31 mouse cellular contexts compared by ENCODE assay signal in genomic region chr15:87605504-87606280, GRCm38 (mm10).
DNase-seq lines count a peak whose midpoint lies in the region; ATAC-seq and TF ChIP-seq lines count a peak whose summit lies in the region.
"Had no signal": no experiment of that assay in that cellular context is flagged by ENCODE, and none has a peak within 500 bp of the region (broad histone marks: within the 10 kb centered on the region; RNA-seq: fewer than 3 reads in every experiment).

No protein-coding gene starts in this region.

- no peak overlapping the region for H3K27ac ChIP-seq in embryonic facial prominence, embryonic 13.5 days
- H3K27ac ChIP-seq in embryonic facial prominence, embryonic 10.5 days (replicated peaks) = no peak overlapping the region
- no peak overlapping the region for H3K27ac ChIP-seq in hindbrain, postnatal 0 days
- no peak overlapping the region for H3K27ac ChIP-seq in hindbrain, embryonic 11.5 days (ENCODE audit: low read depth, low read length)
- H3K27ac ChIP-seq in midbrain, embryonic 14.5 days (replicated peaks; ENCODE audit: low read depth, low read length) = no peak overlapping the region
- no peak overlapping the region for H3K27ac ChIP-seq in midbrain, embryonic 16.5 days (ENCODE audit: low read length)
- H3K27ac ChIP-seq: embryonic facial prominence, embryonic 12.5 days; forebrain, embryonic 10.5 days; hindbrain, embryonic 13.5 days; kidney, embryonic 15.5 days; limb, embryonic 12.5 days; liver, embryonic 15.5 days; midbrain, embryonic 12.5 days; neural tube, embryonic 12.5 days had no signal

- no peaks in the 10 kb centered on the region for H3K9me3 ChIP-seq in embryonic facial prominence, embryonic 13.5 days
- H3K9me3 ChIP-seq in embryonic facial prominence, embryonic 10.5 days = no peaks in the 10 kb centered on the region
- H3K9me3 ChIP-seq in hindbrain, postnatal 0 days (ENCODE audit: low read length) = no peaks in the 10 kb centered on the region
- no peaks in the 10 kb centered on the region for H3K9me3 ChIP-seq in hindbrain, embryonic 11.5 days (ENCODE audit: control insufficient read depth, low read length)
- H3K9me3 ChIP-seq in midbrain, embryonic 14.5 days (ENCODE audit: control insufficient read depth, low read length) = no peaks in the 10 kb centered on the region
- H3K9me3 ChIP-seq in midbrain, embryonic 16.5 days (replicated peaks; ENCODE audit: control insufficient read depth, low read length, poor library complexity, severe bottlenecking) = no peaks in the 10 kb centered on the region
- H3K9me3 ChIP-seq: embryonic facial prominence, embryonic 12.5 days; forebrain, embryonic 10.5 days; hindbrain, embryonic 13.5 days; kidney, embryonic 15.5 days; limb, embryonic 12.5 days; liver, embryonic 15.5 days; midbrain, embryonic 12.5 days; neural tube, embryonic 12.5 days had no signal

- no peak overlapping the region for H3K4me3 ChIP-seq in embryonic facial prominence, embryonic 13.5 days
- no peak overlapping the region for H3K4me3 ChIP-seq in embryonic facial prominence, embryonic 10.5 days
- no peak overlapping the region for H3K4me3 ChIP-seq in hindbrain, postnatal 0 days (ENCODE audit: low read length)
- no peak overlapping the region for H3K4me3 ChIP-seq in hindbrain, embryonic 11.5 days (ENCODE audit: low read depth, low read length)
- no peak overlapping the region for H3K4me3 ChIP-seq in midbrain, embryonic 14.5 days (replicated peaks; ENCODE audit: low read depth, low read length)
- no peak overlapping the region for H3K4me3 ChIP-seq in midbrain, embryonic 16.5 days (ENCODE audit: low read depth, low read length)
- H3K4me3 ChIP-seq: embryonic facial prominence, embryonic 12.5 days; forebrain, embryonic 10.5 days; hindbrain, embryonic 13.5 days; kidney, embryonic 15.5 days; limb, embryonic 12.5 days; liver, embryonic 15.5 days; midbrain, embryonic 12.5 days; neural tube, embryonic 12.5 days had no signal

- WGBS in embryonic facial prominence, embryonic 13.5 days = 59% methylated on average over 9 of the region's 9 CpGs
- WGBS in embryonic facial prominence, embryonic 10.5 days = 62% methylated on average over 9 of the region's 9 CpGs
- WGBS in hindbrain, postnatal 0 days = 51% methylated on average over 9 of the region's 9 CpGs
- WGBS in hindbrain, embryonic 11.5 days = 69% methylated on average over 9 of the region's 9 CpGs
- WGBS in midbrain, embryonic 14.5 days = 57% methylated on average over 9 of the region's 9 CpGs
- 61% methylated on average over 9 of the region's 9 CpGs for WGBS in midbrain, embryonic 16.5 days

- H3K9ac ChIP-seq in embryonic facial prominence, embryonic 13.5 days = no peak overlapping the region
- H3K9ac ChIP-seq in hindbrain, postnatal 0 days (replicated peaks; ENCODE audit: low read length) = no peak overlapping the region
- H3K9ac ChIP-seq in hindbrain, embryonic 11.5 days (ENCODE audit: low read depth, low read length) = no peak overlapping the region
- no peak overlapping the region for H3K9ac ChIP-seq in midbrain, embryonic 14.5 days (replicated peaks; ENCODE audit: low read length)
- no peak overlapping the region for H3K9ac ChIP-seq in midbrain, embryonic 16.5 days (ENCODE audit: low read depth, low read length)
- H3K9ac ChIP-seq: embryonic facial prominence, embryonic 12.5 days; hindbrain, embryonic 13.5 days; kidney, embryonic 15.5 days; limb, embryonic 12.5 days; liver, embryonic 15.5 days; lung, embryonic 14.5 days; midbrain, embryonic 12.5 days; neural tube, embryonic 12.5 days had no signal

- no peak for TF ChIP-seq CTCF in hindbrain, postnatal 0 days (IDR thresholded peaks at IDR 0.05; ENCODE audit: low read depth)

- no peak overlapping the region for H3K4me2 ChIP-seq in embryonic facial prominence, embryonic 13.5 days
- H3K4me2 ChIP-seq in hindbrain, postnatal 0 days (ENCODE audit: low read depth, low read length) = no peak overlapping the region
- no peak overlapping the region for H3K4me2 ChIP-seq in hindbrain, embryonic 11.5 days (replicated peaks; ENCODE audit: low read depth, low read length)
- H3K4me2 ChIP-seq in midbrain, embryonic 14.5 days (ENCODE audit: low read length) = no peak overlapping the region
- no peak overlapping the region for H3K4me2 ChIP-seq in midbrain, embryonic 16.5 days (ENCODE audit: low read length)
- H3K4me2 ChIP-seq: embryonic facial prominence, embryonic 12.5 days; hindbrain, embryonic 13.5 days; kidney, embryonic 15.5 days; limb, embryonic 12.5 days; liver, embryonic 15.5 days; lung, embryonic 14.5 days; midbrain, embryonic 12.5 days; neural tube, embryonic 12.5 days had no signal

- ATAC-seq in embryonic facial prominence, embryonic 13.5 days (ENCODE audit: insufficient number of reproducible peaks, insufficient read depth, low FRiP score, low TSS enrichment, low read depth) = 0 out of 2 replicates have a peak, but pooled peaks have one; percentile 52
- no peak for ATAC-seq in hindbrain, postnatal 0 days
- no peak for ATAC-seq in hindbrain, embryonic 11.5 days (ENCODE audit: low FRiP score)
- no peak for ATAC-seq in midbrain, embryonic 14.5 days (ENCODE audit: low FRiP score, low TSS enrichment)
- ATAC-seq in midbrain, embryonic 16.5 days = no peak
- ATAC-seq: activated CD4-positive, CD25-positive, alpha-beta regulatory T cell, adult 4 months; forebrain, embryonic 16.5 days had no signal

- no peaks in the 10 kb centered on the region for H3K4me1 ChIP-seq in embryonic facial prominence, embryonic 13.5 days
- no peaks in the 10 kb centered on the region for H3K4me1 ChIP-seq in embryonic facial prominence, embryonic 10.5 days
- H3K4me1 ChIP-seq in hindbrain, postnatal 0 days (ENCODE audit: insufficient read depth, low read length) = no peaks in the 10 kb centered on the region
- no peaks in the 10 kb centered on the region for H3K4me1 ChIP-seq in hindbrain, embryonic 11.5 days (replicated peaks; ENCODE audit: control insufficient read depth, insufficient read depth, low read length)
- 0 out of 2 replicates have a peak, but pooled peaks cover 11% of the 10 kb centered on the region for H3K4me1 ChIP-seq in midbrain, embryonic 14.5 days (ENCODE audit: control insufficient read depth, insufficient read depth, low read length)
- H3K4me1 ChIP-seq in midbrain, embryonic 16.5 days (ENCODE audit: control insufficient read depth, insufficient read depth, low read length) = peaks cover 17% of the 10 kb centered on the region
- H3K4me1 ChIP-seq: embryonic facial prominence, embryonic 12.5 days; kidney, embryonic 15.5 days; limb, embryonic 12.5 days; liver, embryonic 15.5 days; neural tube, embryonic 12.5 days had no signal

- no peak for DNase-seq in embryonic facial prominence, embryonic 10.5 days (ENCODE audit: low spot score)
- peak; percentile 30 for DNase-seq in hindbrain, postnatal 0 days (ENCODE audit: low spot score)
- no peak for DNase-seq in hindbrain, embryonic 11.5 days (ENCODE audit: low spot score)
- peak; percentile 36 for DNase-seq in midbrain, embryonic 14.5 days
- DNase-seq in right cerebral cortex, adult 2 months (ENCODE audit: low spot score in 2 of 2) = peak; percentile 53 to 54
- no peak for DNase-seq in right cerebral cortex, postnatal 4 days
- DNase-seq: adrenal gland, adult 2 months; adrenal gland, postnatal 36 days; cerebellum, adult 11 months; cerebellum, adult 9-10 months; cerebellum, postnatal 36 days; heart, postnatal 14 days; kidney, adult 18-20 months; kidney, postnatal 25 days; lung, embryonic 14.5 days; lung, postnatal 14 days; thymus, adult 2 months; thymus, postnatal 36 days had no signal

- H3K27me3 ChIP-seq in embryonic facial prominence, embryonic 13.5 days = no peaks in the 10 kb centered on the region
- no peaks in the 10 kb centered on the region for H3K27me3 ChIP-seq in embryonic facial prominence, embryonic 10.5 days (replicated peaks; ENCODE audit: low read depth, poor library complexity, severe bottlenecking)
- H3K27me3 ChIP-seq in hindbrain, postnatal 0 days (ENCODE audit: insufficient read depth, low read length) = no peaks in the 10 kb centered on the region
- no peaks in the 10 kb centered on the region for H3K27me3 ChIP-seq in hindbrain, embryonic 11.5 days (ENCODE audit: control insufficient read depth, insufficient read depth, low read length)
- H3K27me3 ChIP-seq in midbrain, embryonic 14.5 days (ENCODE audit: control insufficient read depth, insufficient read depth, low read length) = no peaks in the 10 kb centered on the region
- no peaks in the 10 kb centered on the region for H3K27me3 ChIP-seq in midbrain, embryonic 16.5 days (ENCODE audit: control insufficient read depth, insufficient read depth, low read depth, low read length)
- H3K27me3 ChIP-seq: CH12.LX; embryonic facial prominence, embryonic 12.5 days; hindbrain, embryonic 13.5 days; kidney, embryonic 15.5 days; limb, embryonic 12.5 days; liver, embryonic 15.5 days; midbrain, embryonic 12.5 days; neural tube, embryonic 12.5 days had no signal

- no peaks in the 10 kb centered on the region for H3K36me3 ChIP-seq in embryonic facial prominence, embryonic 13.5 days
- H3K36me3 ChIP-seq in embryonic facial prominence, embryonic 10.5 days (replicated peaks) = no peaks in the 10 kb centered on the region
- H3K36me3 ChIP-seq in hindbrain, postnatal 0 days (ENCODE audit: insufficient read depth, low read length) = no peaks in the 10 kb centered on the region
- H3K36me3 ChIP-seq in hindbrain, embryonic 11.5 days (ENCODE audit: control insufficient read depth, insufficient read depth, low read length) = no peaks in the 10 kb centered on the region
- H3K36me3 ChIP-seq in midbrain, embryonic 14.5 days (ENCODE audit: control insufficient read depth, insufficient read depth, low read length) = no peaks in the 10 kb centered on the region
- H3K36me3 ChIP-seq in midbrain, embryonic 16.5 days (ENCODE audit: control insufficient read depth, insufficient read depth, low read length) = no peaks in the 10 kb centered on the region
- H3K36me3 ChIP-seq: embryonic facial prominence, embryonic 12.5 days; forebrain, embryonic 10.5 days; hindbrain, embryonic 13.5 days; kidney, embryonic 15.5 days; limb, embryonic 12.5 days; liver, embryonic 15.5 days; midbrain, embryonic 12.5 days; neural tube, embryonic 12.5 days had no signal

Comparison
In these comparisons a context has a peak if more than half of its experiments do, and no peak if none do; other contexts are left out.
1. DNase-seq: peak in hindbrain, postnatal 0 days (single experiment), midbrain, embryonic 14.5 days (single experiment) and right cerebral cortex, adult 2 months (2 of 2); none in embryonic facial prominence, embryonic 10.5 days (single experiment), hindbrain, embryonic 11.5 days (single experiment) and right cerebral cortex, postnatal 4 days (single experiment).